Mouse (Mus musculus) neural tube, embryonic 14.5 days (tissue): ENCODE measurements around the gene Mvb12b. TPM values are rescaled to one million over a fixed set of nuclear protein-coding genes. Genes with fewer than 3 reads are reported as not detected.

Experiments used
- ATAC-seq: fragments of 200-750 bp; cut with Nextera tagmentation; 2 replicates; pipeline ENCODE4 v1.8.0; 2017; ENCODE audit warnings: low read depth, mild to moderate bottlenecking, moderate TSS enrichment, moderate library complexity
- H3K27ac ChIP-seq: fragments of 300-500 bp; sonication (generic); 2 replicates; pipeline ENCODE4 v1.5.1; 2014; ENCODE audit warnings: low read depth, mild to moderate bottlenecking, control low read depth, low read length, moderate library complexity, mixed read lengths
- H3K27me3 ChIP-seq: fragments of 300-500 bp; sonication (generic); 2 replicates; pipeline ENCODE4 v1.6.1; 2014; ENCODE audit warnings: low read length; ENCODE audit not compliant: control insufficient read depth, insufficient read depth
- H3K36me3 ChIP-seq: fragments of 300-500 bp; sonication (generic); 2 replicates; pipeline ENCODE4 v1.6.1; 2014; ENCODE audit warnings: low read length, mixed read lengths; ENCODE audit not compliant: control insufficient read depth, insufficient read depth
- H3K4me1 ChIP-seq: fragments of 300-500 bp; sonication (generic); 2 replicates; pipeline ENCODE4 v1.6.1; 2014; ENCODE audit warnings: low read length; ENCODE audit not compliant: control insufficient read depth, insufficient read depth
- H3K4me2 ChIP-seq: fragments of 300-500 bp; sonication (generic); 2 replicates; pipeline ENCODE4 v1.6.1; 2014; ENCODE audit warnings: mild to moderate bottlenecking, low read depth, low read length, control low read depth
- H3K4me3 ChIP-seq: fragments of 300-500 bp; sonication (generic); 2 replicates; pipeline ENCODE4 v1.5.1; 2014; ENCODE audit warnings: low read depth, low read length, control low read depth, mixed read lengths
- H3K9ac ChIP-seq: fragments of 300-500 bp; sonication (generic); replicated peaks from 2 replicates; pipeline ENCODE4 v1.6.1; 2014; ENCODE audit warnings: low read depth, mild to moderate bottlenecking, control low read depth, low read length, mixed read lengths
- H3K9me3 ChIP-seq: fragments of 300-500 bp; sonication (generic); 2 replicates; pipeline ENCODE4 v1.6.1; 2016; ENCODE audit warnings: low read length; ENCODE audit not compliant: control insufficient read depth
- WGBS: fragments of 180-500 bp; shearing (Covaris S2); extraction: QIAGEN DNeasy Blood & Tissue Kit; methylation state at CpG from one replicate; pipeline ENCODE4 v1.1.7; 2014; 5-methylcytosine and 5-hydroxymethylcytosine counted together
- polyA plus RNA-seq: library from polyadenylated mRNA; unstranded; fragments of >200 nt; fragmentation: Nextera tagmentation; extraction: Ambion mirVana; gene quantifications from 2 replicates; pipeline ENCODE4 v1.2.1, GENCODE M21; 2014

Gene Mvb12b
- polyA plus RNA-seq, 1 experiment from 2014 or later = 54.0 TPM

DNA sequence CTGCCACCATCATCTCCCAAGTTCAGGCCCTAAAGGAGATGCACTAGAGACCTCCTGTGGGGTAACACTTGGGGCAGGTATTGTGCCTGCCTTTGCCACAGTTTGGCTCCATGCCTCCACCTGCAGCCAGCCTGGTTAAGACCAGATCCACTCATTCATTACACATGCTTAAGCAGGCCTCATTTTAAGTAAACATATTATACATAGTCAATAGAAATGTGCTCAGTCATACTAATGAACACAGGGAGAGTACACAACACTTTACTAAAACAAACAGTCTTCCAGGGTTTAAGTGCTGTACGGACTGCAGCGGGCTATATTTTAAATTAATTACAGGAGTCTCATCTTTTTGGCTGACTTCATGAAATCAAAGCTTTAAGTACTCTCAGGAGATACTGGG is 57.9 kb downstream of the Mvb12b start:
- no peak overlapping the region for H3K4me3 ChIP-seq
- H3K9ac ChIP-seq = no peak overlapping the region
- H3K27me3 ChIP-seq = no peaks in the 10 kb centered on the region
- no peaks in the 10 kb centered on the region for H3K9me3 ChIP-seq
- no peaks in the 10 kb centered on the region; the same call in 1 of the 2 replicates for H3K36me3 ChIP-seq
- WGBS = 71% methylated on average over 2 of the region's 2 CpGs
- no peak overlapping the region for H3K4me2 ChIP-seq
- no peak overlapping the region for H3K27ac ChIP-seq
- ATAC-seq = no peak
- no peaks in the 10 kb centered on the region for H3K4me1 ChIP-seq

DNA sequence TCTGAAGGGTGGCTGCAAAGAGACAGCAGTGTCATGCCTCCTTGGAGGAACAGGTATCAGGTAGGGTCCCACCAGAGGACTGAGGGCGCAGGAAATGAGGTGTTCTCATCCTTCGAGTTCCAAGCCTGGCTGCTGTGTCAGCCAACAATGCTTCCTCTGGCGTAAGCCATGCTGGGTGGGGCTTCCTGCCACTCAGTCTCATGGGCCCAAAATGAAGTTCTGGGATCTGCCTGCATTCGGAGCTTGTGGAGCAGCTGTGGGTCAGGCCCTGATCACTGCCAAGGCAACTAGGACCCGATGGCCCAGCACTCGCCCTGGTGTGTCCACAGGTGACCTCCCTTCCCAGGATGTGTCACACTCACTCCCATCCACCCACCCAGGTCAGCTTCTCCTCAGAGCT is 61.0 kb downstream of the Mvb12b start:
- Histone ChIP-seq H3K4me3 (no peak overlapping the region), H3K27ac (no peak overlapping the region), H3K4me2 (no peak overlapping the region), H3K36me3 (peaks cover 11% of the 10 kb centered on the region), H3K9me3 (no peaks in the 10 kb centered on the region), H3K9ac (no peak overlapping the region), H3K4me1 (peaks cover 8% of the 10 kb centered on the region; the same call in 1 of the 2 replicates), H3K27me3 (no peaks in the 10 kb centered on the region)
- 95% methylated on average over 6 of the region's 6 CpGs for WGBS
- ATAC-seq = no peak

DNA sequence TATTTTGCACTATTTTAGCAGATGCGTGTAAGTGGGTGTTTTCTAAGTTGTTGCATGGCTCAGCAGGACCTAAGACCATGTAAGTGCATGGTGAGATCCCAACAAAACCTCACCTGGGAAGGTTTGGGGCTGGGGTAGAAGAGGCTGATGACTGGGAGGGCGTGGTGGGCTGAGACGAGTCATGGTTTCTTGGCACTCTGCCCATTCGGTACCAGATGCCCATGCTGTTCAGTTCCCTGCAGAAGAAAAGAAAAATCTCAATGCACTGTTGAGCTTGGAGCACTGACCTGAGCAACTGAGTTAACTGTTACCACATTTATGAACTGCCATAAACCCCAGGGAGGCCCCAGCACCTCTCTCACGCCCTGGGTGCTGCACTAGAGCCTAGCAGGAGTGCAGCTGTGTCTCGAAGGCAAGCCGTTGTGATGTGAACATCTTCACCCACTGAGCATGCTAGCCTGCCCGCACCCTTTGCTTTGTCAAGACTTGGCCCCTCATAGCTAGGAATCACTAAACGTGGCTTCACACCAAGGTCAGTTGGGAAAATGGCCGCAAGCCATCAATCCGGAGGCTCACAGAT is 62.7 kb downstream of the Mvb12b start:
- WGBS = 80% methylated on average over 11 of the region's 11 CpGs
- H3K36me3 ChIP-seq = peaks cover 16% of the 10 kb centered on the region

DNA sequence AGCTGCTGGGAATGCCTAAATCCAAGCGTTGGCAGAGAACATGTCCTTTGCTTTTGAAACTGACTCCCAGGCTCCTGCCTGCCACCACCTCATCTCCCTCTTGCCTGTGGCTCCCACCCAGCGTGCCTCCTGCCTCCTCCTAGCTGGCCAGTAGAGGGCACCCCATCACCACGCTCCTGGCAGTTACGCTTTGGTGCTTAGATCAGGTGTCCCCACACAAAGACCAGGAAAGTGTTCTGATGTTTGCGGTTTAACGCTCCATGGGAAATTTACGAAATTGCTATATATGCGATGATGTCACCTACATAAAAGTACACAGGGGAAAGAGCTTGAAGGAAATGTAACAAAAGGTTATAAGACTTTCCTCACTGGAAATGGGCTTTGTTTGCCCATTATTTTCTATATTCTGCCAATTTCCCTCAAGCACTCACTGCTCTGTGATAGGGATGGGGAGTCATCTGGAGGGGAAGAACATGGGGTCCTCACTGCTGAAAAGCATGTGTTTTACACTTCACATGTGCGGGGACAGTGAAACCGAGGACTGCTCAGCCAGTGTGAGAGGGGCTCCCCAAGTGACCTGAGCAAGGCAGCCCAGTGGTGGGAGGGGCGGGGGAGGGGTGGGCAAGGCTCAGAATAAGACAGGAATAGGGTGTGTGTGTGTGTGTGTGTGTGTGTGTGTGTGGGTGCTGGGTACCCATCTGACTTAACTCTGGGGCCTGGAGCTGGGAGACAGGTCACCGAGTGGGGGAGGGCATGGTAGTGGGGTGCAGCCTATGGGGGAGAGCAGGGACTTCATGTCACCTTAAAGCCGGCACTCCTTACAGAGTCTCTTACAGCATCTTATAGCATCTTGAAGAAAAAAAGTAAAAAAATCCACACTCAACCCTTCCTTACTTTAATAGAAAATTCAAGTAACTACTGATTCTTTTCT is 65.8 kb downstream of the Mvb12b start:
- H3K9ac ChIP-seq = peak overlapping the region; percentile 29; the same call in 1 of the 2 replicates
- peak overlapping the region; percentile 74 for H3K27ac ChIP-seq
- H3K4me2 ChIP-seq = no peak overlapping the region
- H3K27me3 ChIP-seq = no peaks in the 10 kb centered on the region
- ATAC-seq = peak; percentile 84
- H3K4me3 ChIP-seq = no peak overlapping the region
- H3K4me1 ChIP-seq = peaks cover 9% of the 10 kb centered on the region; the same call in 1 of the 2 replicates
- WGBS = 22% methylated on average over 13 of the region's 13 CpGs
- H3K36me3 ChIP-seq = peaks cover 32% of the 10 kb centered on the region
- no peaks in the 10 kb centered on the region for H3K9me3 ChIP-seq

More for the DNA sequence above, 62.7 kb downstream of the Mvb12b start:
- H3K4me1 ChIP-seq = peaks cover 9% of the 10 kb centered on the region; the same call in 1 of the 2 replicates
- H3K4me3 ChIP-seq = no peak overlapping the region
- H3K27ac ChIP-seq = no peak overlapping the region
- no peak for ATAC-seq
- no peaks in the 10 kb centered on the region for H3K27me3 ChIP-seq
- no peak overlapping the region for H3K4me2 ChIP-seq
- no peaks in the 10 kb centered on the region for H3K9me3 ChIP-seq
- H3K9ac ChIP-seq = no peak overlapping the region

DNA sequence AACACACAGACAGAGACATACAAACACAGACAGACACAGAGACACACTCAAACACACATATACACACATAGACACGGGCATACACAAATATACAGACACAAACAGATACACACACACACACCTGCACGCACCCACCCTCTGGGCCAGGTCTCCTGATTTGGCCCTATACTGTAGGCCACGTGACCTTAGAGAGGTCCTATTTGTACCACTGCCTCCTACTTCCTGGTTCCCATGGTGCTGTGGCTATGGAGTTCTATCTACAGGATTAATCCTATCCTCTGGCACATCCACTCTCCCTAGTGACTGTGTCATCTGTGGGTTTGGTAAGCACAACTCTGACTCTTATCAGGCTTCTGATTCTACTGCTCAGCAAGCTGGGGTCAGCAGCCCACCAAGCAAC is 67.3 kb downstream of the Mvb12b start:
- no peak overlapping the region for H3K4me3 ChIP-seq
- H3K27me3 ChIP-seq = no peaks in the 10 kb centered on the region
- peaks cover 36% of the 10 kb centered on the region for H3K36me3 ChIP-seq
- no peak overlapping the region for H3K9ac ChIP-seq
- WGBS = 91% methylated on average over 3 of the region's 3 CpGs
- H3K27ac ChIP-seq = no peak overlapping the region
- H3K4me1 ChIP-seq = peaks cover 9% of the 10 kb centered on the region; the same call in 1 of the 2 replicates
- no peak overlapping the region for H3K4me2 ChIP-seq
- no peak for ATAC-seq
- H3K9me3 ChIP-seq = no peaks in the 10 kb centered on the region

DNA sequence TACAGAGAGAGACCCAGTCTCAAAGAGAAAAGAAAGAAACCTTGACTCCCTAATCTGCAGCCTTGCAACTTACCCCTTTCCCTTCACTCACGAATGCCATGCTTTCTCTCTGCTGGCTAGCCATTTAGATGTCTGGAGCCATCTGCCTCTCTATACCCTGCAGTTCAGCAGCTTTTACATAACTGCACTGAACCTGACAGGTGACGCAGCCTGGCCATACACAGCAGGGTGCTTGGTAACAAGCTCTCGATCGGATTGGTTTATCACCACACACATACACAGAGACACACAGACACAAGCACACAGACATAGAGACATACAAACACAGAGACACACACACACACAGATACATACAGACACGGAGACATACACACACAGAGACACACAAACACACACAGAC is 67.7 kb downstream of the Mvb12b start:
- 87% methylated on average over 5 of the region's 5 CpGs for WGBS
- no peak overlapping the region for H3K9ac ChIP-seq
- ATAC-seq = no peak
- no peak overlapping the region for H3K27ac ChIP-seq
- peaks cover 10% of the 10 kb centered on the region; the same call in 1 of the 2 replicates for H3K4me1 ChIP-seq
- H3K4me3 ChIP-seq = no peak overlapping the region
- no peaks in the 10 kb centered on the region for H3K27me3 ChIP-seq
- H3K4me2 ChIP-seq = no peak overlapping the region
- H3K36me3 ChIP-seq = peaks cover 36% of the 10 kb centered on the region
- no peaks in the 10 kb centered on the region for H3K9me3 ChIP-seq

DNA sequence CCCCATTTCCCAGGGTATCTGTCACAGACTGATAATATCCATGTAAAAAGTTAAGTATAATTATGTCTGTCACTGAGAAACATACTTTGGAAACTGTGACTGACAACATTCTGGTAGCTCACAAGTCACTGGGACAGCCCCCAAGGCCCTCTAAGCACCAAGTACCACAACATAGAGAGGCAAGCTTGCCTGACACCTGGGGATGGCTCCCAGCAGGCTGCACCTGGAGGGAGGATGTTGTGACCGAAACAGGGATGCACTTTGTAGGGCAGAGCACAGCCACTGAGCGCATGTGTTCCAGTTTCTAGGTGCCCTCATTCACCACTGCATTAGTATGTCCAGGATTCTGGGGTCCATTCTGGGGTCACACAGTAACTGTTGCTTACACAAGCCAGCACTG is 69.4 kb downstream of the Mvb12b start:
- H3K4me1 ChIP-seq = peaks cover 19% of the 10 kb centered on the region; the same call in 1 of the 2 replicates
- 91% methylated on average over 2 of the region's 2 CpGs for WGBS
- no peaks in the 10 kb centered on the region for H3K9me3 ChIP-seq
- H3K36me3 ChIP-seq = peaks cover 26% of the 10 kb centered on the region
- no peak overlapping the region for H3K4me2 ChIP-seq
- no peak for ATAC-seq
- H3K4me3 ChIP-seq = no peak overlapping the region
- H3K27me3 ChIP-seq = no peaks in the 10 kb centered on the region
- H3K9ac ChIP-seq = no peak overlapping the region
- no peak overlapping the region for H3K27ac ChIP-seq

DNA sequence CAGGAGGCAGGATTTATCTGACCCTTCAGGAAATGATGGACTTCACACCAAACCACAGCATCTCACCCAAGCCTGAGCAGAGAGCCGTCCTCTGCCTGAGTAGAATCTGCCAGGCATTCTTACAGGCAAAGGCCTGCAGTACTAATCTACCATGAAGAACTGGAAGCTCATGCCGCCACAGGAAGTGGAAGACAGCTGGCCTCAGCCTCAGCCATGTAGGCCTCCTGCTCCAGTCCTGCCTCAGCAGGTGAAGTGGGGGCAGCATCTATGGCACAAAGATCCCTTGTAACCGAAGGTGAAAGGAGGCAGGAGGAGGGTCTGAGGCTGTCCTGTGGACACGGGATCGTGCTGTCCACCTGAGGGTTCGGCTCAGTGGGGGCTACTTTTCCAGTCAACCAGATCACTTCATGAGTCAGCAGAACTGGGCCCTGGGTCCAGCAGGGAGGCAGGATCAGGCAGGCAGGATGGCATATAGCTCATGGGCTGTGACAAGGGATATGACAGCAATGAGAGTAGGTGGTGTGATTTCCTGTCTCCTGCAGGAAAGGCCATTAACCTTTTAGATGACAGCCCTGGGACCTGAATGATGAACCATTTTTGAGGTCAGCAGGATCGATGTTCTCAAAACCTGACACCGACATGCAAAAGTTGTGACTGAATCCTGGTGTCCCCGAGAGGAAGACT is 69.9 kb downstream of the Mvb12b start:
- H3K4me1 ChIP-seq = peaks cover 22% of the 10 kb centered on the region
- no peak overlapping the region for H3K4me3 ChIP-seq
- ATAC-seq = no peak
- no peak overlapping the region for H3K9ac ChIP-seq
- no peak overlapping the region for H3K4me2 ChIP-seq
- 71% methylated on average over 9 of the region's 9 CpGs for WGBS
- H3K36me3 ChIP-seq = peaks cover 25% of the 10 kb centered on the region
- H3K27me3 ChIP-seq = no peaks in the 10 kb centered on the region
- no peaks in the 10 kb centered on the region for H3K9me3 ChIP-seq
- no peak overlapping the region for H3K27ac ChIP-seq
